Comparison of ENCODE assay signal across 17 mouse cellular contexts in the genomic region with DNA sequence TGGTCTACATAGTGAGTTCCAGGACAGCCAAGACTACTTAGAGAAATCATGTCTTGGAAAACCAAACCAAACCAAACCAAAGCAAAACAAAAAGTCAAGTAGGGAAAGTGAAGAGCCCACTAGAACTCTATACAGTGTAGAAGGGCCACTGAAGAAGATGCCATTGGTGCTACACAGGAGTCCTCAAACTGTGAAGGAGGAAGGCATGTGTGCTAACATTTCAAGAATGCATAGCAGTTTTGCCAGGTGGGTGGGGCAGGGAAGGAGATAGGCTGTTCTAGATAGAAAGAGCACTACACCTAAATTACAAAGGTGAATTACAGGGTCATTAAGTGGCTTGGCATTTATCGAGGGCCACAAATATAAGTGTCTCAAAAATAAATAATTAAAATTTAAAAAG. TPM values are rescaled to one million over a fixed set of nuclear protein-coding genes. Genes with fewer than 3 reads are reported as not detected.
DNase-seq lines count a peak whose midpoint lies in the region; TF ChIP-seq lines count a peak whose summit lies in the region.
"Had no signal": no experiment of that assay in that cellular context is flagged by ENCODE, and none has a peak within 500 bp of the region (broad histone marks: within the 10 kb centered on the region; RNA-seq: fewer than 3 reads in every experiment).

No protein-coding gene starts in this region.

- 66% methylated on average over 1 of the region's 1 CpGs for WGBS in lung, adult 2 months

- no peak for TF ChIP-seq POLR2A in lung, adult 2 months (IDR thresholded peaks at IDR 0.05; ENCODE audit: borderline replicate concordance, extremely low read depth, low read depth, low read length)

- no peak for TF ChIP-seq CTCF in lung, adult 2 months (IDR thresholded peaks at IDR 0.05; ENCODE audit: insufficient read depth, low read length)

- no peak overlapping the region for H3K4me3 ChIP-seq in lung, adult 2 months (replicated peaks; ENCODE audit: extremely low read depth, low read depth, low read length)
- H3K4me3 ChIP-seq: forebrain, embryonic 10.5 days; forebrain, embryonic 13.5 days had no signal

- no peaks in the 10 kb centered on the region; the same call in 1 of the 2 replicates for H3K4me1 ChIP-seq in lung, adult 2 months (ENCODE audit: control insufficient read depth, insufficient read depth, low read length)
- H3K4me1 ChIP-seq: forebrain, embryonic 13.5 days had no signal

- DNase-seq in lung, adult 18-20 months, result peak; percentile 78 to 80
- no peak for DNase-seq in lung, adult 2 months
- DNase-seq in lung, postnatal 14 days, result peak; percentile 40
- peak; percentile 41 to 54 for DNase-seq in lung, postnatal 4 days
- no peak for DNase-seq in yolk sac, embryonic 10.5 days (ENCODE audit: low spot score)
- DNase-seq in thymus, postnatal 0 days (ENCODE audit: low spot score), result no peak
- DNase-seq: adrenal gland, postnatal 10 days; adrenal gland, postnatal 36 days; B cell, adult 2 months; cerebellum, adult 18-20 months; cerebellum, adult 9-10 months; cerebellum, postnatal 14 days; gastrocnemius, postnatal 10 days; gastrocnemius, postnatal 36 days; heart, postnatal 4 days had no signal

RNA-seq across cellular contexts. Expression of a gene that starts 22.9 kb away (rescaled TPM):
- polyA plus RNA-seq in lung, adult 2 months (2012; rRNA removed), result 17.4 and 18.7 TPM in 2 replicates
- 1.3 and 2.0 TPM in 2 replicates for polyA plus RNA-seq in thymus, postnatal 0 days (2015; fragmentation: Nextera tagmentation; extraction: Ambion mirVana)

RNA-seq across cellular contexts. Expression of a gene that starts 23.0 kb away (rescaled TPM):
- 37.6 and 51.0 TPM in 2 replicates for polyA plus RNA-seq in lung, adult 2 months (2012; rRNA removed)
- polyA plus RNA-seq in thymus, postnatal 0 days (2015; fragmentation: Nextera tagmentation; extraction: Ambion mirVana), result 27.7 and 29.7 TPM in 2 replicates

RNA-seq across cellular contexts. Expression of a gene that starts 36.1 kb away (rescaled TPM):
- 10.4 and 17.5 TPM in 2 replicates for polyA plus RNA-seq in lung, adult 2 months (2012; rRNA removed)
- polyA plus RNA-seq in thymus, postnatal 0 days (2015; fragmentation: Nextera tagmentation; extraction: Ambion mirVana), result 14.0 and 14.2 TPM in 2 replicates

RNA-seq across cellular contexts. Expression of a gene that starts 36.1 kb away (rescaled TPM):
- polyA plus RNA-seq in lung, adult 2 months (2012; rRNA removed), result 13.6 and 14.5 TPM in 2 replicates
- 4.3 and 4.7 TPM in 2 replicates for polyA plus RNA-seq in thymus, postnatal 0 days (2015; fragmentation: Nextera tagmentation; extraction: Ambion mirVana)

RNA-seq across cellular contexts. Expression of a gene that starts 37.4 kb away (rescaled TPM):
- 13.7 and 16.1 TPM in 2 replicates for polyA plus RNA-seq in lung, adult 2 months (2012; rRNA removed)
- polyA plus RNA-seq in thymus, postnatal 0 days (2015; fragmentation: Nextera tagmentation; extraction: Ambion mirVana), result 8.9 and 10.0 TPM in 2 replicates

Comparison
In these comparisons a context has a peak if more than half of its experiments do, and no peak if none do; other contexts are left out.
1. DNase-seq: peak in lung, adult 18-20 months (2 of 2), lung, postnatal 14 days (single experiment) and lung, postnatal 4 days (2 of 2); none in lung, adult 2 months (single experiment), yolk sac, embryonic 10.5 days (single experiment) and thymus, postnatal 0 days (single experiment).